Mouse (Mus musculus) megakaryocyte-erythroid progenitor cell, adult 5-6 weeks (primary cell): ENCODE measurements around the gene Ccl7. TPM values are rescaled to one million over a fixed set of nuclear protein-coding genes. Genes with fewer than 3 reads are reported as not detected.

Experiments used
- ATAC-seq: replicated peaks from 2 replicates; pipeline ENCODE4 v1.8.0; 2016; ENCODE audit warnings: mild to moderate bottlenecking, inconsistent platforms; ENCODE audit not compliant: severe bottlenecking, poor library complexity, low FRiP score, low TSS enrichment
- total RNA-seq, 2 experiments: library from RNA; stranded (forward) in 1 of 2; stranded (reverse) in 1 of 2; fragments of 200-1000, 215-1000 nt in 1 of 2; fragments of >200 nt in 1 of 2; fragmentation: Nextera tagmentation in 1 of 2; gene quantifications; 2 replicates each; pipeline ENCODE4 v1.2.3; 2014 to 2017

Ccl7 gene
- total RNA-seq, 2 experiments from 2014 or later, result not detected

GRCm38 (mm10) chr11:82084360-82084759 lies 38.8 kb downstream of the Ccl7 start:
- no peak for ATAC-seq

Other genes starting within 250 kb of the Ccl7 start
- gene 5530401A14Rik, start 185.0 kb upstream of the Ccl7 start, total RNA-seq (2014; fragmentation: Nextera tagmentation), result not detected in 2 replicates
- gene 5530401A14Rik, start 185.0 kb upstream of the Ccl7 start, total RNA-seq (2017), result not detected in 2 replicates
- not detected in 2 replicates for gene Asic2, start 77.3 kb upstream of the Ccl7 start, total RNA-seq (2014; fragmentation: Nextera tagmentation)
- not detected in 2 replicates for gene Asic2, start 77.3 kb upstream of the Ccl7 start, total RNA-seq (2017)
- gene Ccl2, start 10.1 kb upstream of the Ccl7 start, total RNA-seq (2014; fragmentation: Nextera tagmentation), result not detected in 2 replicates
- 0.99 TPM in 1 of 2 replicates, not detected in the other for gene Ccl2, start 10.1 kb upstream of the Ccl7 start, total RNA-seq (2017)
- not detected in 2 replicates for gene Gm17268, start 7.2 kb upstream of the Ccl7 start, total RNA-seq (2014; fragmentation: Nextera tagmentation)
- gene Gm17268, start 7.2 kb upstream of the Ccl7 start, total RNA-seq (2017), result not detected in 2 replicates
- not detected in 2 replicates for gene Ccl11, start 12.1 kb downstream of the Ccl7 start, total RNA-seq (2014; fragmentation: Nextera tagmentation)
- not detected in 2 replicates for gene Ccl11, start 12.1 kb downstream of the Ccl7 start, total RNA-seq (2017)
- gene Ccl12, start 56.1 kb downstream of the Ccl7 start, total RNA-seq (2014; fragmentation: Nextera tagmentation), result not detected in 2 replicates
- not detected in 2 replicates for gene Ccl12, start 56.1 kb downstream of the Ccl7 start, total RNA-seq (2017)
- gene Ccl8, start 69.5 kb downstream of the Ccl7 start, total RNA-seq (2014; fragmentation: Nextera tagmentation), result not detected in 2 replicates
- not detected in 2 replicates for gene Ccl8, start 69.5 kb downstream of the Ccl7 start, total RNA-seq (2017)